Mouse (Mus musculus) naive thymus-derived CD4-positive, alpha-beta T cell, adult 2 months (primary cell): ENCODE results near the gene Vmn1r4.
A peak's percentile ranks its signal among the peaks of the same experiment; 100 is the strongest.

Source experiments
- DNase-seq: peaks from one replicate; pipeline ENCODE4 v3.0.0-alpha.2; 2011; ENCODE audit warnings: low read depth

Gene Vmn1r4

DNA sequence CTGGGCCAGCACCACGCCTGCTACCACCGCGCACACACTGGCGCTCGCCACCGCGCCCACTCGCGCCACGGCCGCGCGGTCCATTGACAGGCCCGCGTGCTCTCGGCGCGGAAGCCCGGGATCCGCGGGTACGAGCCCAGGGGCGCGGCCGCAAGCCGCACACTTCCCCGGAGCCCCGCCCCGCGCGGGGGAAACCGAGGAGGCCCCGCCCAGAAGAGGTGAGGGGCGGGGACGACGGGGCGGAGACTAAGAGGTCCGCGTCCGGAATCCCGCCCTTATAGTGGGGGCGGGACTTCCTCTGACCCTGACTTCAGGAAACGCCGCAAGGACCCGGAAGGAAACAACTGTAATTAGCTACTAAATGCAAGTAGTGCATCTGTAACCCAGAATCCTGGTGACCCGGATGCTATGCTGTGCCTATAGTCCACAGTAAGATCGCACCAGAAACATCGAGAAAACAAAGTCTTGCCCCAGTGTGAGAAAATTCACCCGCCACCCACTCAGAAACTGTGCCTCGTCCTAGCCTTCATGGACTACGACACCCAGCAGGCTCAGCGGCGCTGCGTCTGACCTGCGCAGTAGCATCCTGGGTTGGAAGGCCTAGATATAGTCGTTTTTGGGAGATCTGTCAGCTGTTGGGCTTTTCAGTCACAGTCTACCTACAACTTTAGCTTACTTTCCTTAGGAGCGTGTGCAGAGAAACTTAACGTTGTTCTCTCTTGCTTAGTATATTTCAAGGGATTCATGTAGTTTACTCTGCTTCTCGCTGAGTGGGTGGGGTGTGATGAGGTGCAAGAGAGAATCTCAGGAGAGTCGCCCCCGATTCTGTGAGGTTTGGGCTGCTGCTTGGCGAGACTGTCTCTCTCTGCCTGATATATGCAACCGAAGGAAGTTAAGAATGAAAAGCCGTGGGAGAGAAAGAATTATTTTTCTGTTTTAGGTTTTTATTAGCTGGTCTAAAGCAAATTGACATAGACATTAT is at the start of gene Vmn1r4, which contains the start of gene Nt5c3:
Gene Vmn1r4, plus strand, starts transcription at position 290 of the 982 bp plus-strand sequence.
Gene Nt5c3, minus strand, starts transcription at position 207 of the 982 bp plus-strand sequence.
- DNase-seq: peak; percentile 98

DNA sequence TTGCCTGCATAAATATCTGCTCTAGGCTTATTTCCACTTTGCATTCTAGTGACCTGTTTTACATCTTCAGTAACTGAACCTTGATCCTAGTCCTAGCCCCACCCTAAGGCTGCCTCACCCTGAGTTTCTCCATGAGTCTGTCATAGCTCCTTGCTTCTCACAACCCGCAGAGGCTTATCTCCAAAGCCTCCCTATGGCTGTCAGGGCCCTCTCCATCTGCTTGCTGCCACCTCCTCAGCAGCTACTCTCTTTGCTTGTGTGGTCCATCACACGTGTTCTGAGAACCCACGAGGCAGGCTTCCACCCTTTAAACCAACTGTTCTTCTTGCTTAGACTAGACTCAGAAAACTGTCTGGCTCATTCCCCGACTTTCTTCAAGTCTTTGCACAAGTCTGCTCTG is 46.9 kb upstream of the Vmn1r4 start:
- DNase-seq: no peak

DNA sequence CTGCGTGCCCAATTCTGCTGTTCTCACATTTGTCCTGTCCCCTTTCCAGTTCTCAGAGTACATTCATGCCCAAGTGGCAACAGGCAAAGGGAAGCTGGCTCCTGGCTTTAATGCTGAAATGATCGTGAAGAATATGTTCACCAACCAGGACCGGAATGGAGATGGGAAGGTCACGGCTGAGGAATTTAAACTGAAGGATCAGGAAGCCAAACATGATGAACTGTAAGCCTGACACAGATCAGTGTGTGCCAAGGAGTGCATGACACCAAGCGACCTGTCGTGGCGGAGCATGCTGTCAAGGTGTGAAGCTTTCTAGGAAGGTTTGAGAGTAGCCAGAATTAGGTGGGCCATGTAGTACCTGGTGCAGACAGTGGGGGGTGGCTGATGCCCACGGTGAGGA is 45.8 kb upstream of the Vmn1r4 start:
- peak; percentile 16 for DNase-seq

DNA sequence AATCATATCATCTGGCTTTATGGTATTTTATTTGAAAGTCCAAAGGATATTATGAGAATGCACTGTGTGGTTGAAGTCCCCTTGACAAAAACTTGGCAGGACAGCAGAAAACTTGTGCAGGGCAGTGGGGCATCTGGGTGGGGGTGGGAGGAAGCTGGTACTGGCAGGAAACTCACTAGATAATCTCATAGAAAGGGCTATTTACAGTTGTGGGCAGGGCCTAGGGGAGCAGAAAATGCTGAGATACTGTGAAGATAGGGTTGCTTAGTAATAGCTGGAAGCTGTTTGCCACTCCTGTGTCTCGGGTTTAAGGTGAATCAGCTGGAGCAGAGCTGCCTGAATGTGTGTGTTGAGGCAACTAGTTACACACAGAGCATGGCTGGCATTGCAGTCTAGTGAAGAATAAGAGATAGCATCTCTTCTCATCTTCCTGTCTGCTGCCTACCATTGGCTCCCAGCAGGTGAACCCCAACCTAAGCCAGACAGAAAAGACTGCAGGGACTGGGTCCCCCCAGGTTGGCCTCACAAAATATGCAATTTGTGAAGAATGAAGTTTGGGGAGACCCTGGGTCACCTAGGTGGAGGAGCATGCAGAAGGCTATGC is 44.4 kb upstream of the Vmn1r4 start:
- no peak for DNase-seq

DNA sequence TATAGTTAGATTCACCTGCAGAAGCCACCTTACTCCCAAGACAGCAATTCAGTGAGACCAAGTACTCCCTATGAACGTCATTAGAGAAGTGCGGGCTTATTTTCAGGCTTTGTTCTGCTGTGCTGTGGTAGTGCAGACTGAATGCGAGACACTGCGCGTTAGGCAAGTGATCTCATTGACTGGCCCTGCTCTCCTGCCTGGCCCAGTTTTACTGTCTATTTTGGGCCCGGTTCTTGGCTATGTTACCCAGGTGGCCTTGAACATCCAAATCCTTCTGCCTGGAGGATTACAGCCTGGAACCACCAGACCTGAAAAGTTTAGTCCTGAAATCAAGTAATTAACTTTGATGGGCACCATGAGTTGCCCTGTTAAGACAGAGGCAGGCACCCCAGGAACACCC is 35.3 kb upstream of the Vmn1r4 start:
- DNase-seq: no peak

DNA sequence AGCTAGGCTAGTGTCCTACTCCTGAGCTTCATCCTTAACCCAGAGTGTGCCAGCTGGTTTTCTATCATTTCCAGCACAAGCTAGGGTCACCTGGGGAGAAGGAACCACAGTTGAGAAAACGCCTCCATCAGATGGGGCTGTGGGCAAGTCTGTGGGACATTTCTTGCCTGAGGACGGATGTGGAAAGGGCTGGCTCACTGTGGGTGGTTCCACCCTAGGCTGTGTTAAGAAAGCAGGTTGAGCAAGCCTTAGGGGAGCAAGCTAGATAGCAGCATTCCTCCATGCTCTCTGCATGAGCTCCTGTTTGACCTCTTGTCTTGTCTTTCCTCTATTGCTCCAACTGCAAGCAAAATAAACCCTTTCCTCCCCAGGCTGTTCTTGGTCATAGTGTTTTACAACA is 33.1 kb upstream of the Vmn1r4 start:
- no peak for DNase-seq

DNA sequence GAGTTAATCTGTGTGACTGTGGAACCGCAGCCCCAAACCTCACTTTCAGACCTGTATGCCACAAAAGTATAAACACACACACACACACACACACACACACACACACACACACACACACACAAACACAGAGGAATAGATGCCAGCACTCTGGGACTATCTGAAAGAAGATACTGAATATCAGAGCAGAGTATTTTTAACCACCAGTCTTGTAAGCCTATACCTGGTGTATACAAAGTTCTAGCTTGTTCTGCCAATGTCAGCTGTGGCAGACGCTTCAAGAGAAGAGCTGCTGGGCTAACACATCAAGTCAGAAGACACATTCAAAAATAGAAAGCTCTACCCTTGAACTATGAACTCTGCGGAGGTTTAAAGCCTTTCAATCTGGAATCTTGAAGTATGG is 24.2 kb upstream of the Vmn1r4 start:
- no peak for DNase-seq

DNA sequence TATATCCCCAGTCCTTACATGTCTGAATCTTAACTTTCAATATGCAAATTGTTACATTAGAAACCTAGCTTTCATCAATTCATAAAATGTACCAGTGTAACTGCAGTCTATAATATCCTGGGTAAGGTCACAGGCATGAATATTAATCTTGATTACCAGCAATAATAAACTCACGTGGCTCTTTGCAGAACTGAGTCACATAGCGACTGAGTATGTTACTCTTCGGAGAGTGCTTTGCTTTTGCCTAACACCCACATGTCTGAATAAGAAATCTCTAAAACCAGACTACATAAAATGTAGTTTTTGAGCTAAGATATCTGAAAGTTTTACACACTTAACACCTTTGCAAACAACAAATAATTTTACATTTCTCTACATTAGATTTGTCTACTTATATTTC is 22.5 kb upstream of the Vmn1r4 start:
- no peak for DNase-seq

DNA sequence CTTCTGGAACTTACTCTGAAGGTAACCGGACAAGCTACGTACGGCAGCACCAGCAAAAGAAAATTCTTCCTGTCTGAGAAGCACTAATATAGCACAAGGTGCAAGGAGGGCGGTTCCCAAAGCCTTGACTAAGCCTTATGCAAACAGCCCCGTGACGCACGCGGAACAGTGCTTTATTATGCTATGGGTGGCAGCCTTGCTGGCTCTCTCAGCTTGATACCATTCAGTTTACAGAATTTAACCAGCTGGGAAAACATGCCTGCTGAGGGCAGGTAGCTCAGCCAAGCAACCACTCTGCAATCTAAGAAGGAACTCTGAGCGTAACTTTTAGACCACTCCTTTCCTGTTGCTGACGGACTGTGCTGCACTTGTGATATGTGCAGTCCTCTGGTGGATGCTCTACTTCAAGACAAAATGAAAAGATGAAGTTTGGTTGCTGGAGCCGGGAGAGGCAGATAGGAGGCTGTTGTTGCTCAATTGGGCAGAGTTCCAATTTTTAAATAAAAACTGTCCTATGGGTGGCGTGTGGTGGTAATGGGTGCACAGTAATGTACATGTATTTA is 21.9 kb upstream of the Vmn1r4 start:
- DNase-seq: peak; percentile 86

DNA sequence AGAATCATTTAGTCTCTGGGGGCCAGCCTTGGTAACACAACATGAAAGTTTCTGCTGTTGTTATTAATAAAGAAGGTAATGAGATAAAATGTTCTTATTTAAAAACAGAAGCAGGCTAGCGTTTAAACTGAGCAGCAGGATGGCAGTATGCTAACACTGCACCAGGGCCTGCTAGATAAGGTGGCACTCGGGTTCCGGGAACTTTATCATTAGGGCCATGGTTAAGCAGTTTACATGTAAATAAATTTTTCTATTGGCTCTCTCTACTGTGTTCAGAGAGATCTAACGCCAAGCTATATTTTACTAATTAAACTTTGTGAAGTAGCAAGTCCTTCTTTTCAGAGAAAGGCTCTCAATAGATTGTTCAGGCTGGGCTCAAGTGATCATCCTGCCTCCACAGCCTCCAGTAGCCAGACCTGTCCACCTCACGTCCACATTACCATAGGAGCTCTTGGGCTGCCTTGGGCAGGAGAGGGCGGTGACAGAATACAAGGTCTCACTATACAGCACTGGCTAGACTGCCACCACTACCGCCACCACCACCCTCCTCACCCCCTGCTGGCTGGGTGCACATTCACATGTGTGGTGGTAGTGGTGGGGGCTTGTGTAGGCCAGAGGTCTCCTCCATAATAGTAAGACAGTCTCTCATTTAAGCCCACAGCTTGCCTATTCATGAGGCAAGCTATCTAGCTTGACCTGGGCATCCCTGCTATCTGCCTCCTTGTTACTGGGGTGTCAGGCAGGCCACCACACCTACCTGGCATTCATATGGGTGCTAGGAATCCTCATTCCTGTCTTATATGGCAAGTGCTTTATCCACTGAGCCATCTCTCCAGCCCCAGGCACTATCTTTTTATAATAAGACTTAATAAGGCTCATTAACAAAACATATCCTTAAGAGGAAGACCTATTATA is 21.0 kb upstream of the Vmn1r4 start:
- DNase-seq: no peak

DNA sequence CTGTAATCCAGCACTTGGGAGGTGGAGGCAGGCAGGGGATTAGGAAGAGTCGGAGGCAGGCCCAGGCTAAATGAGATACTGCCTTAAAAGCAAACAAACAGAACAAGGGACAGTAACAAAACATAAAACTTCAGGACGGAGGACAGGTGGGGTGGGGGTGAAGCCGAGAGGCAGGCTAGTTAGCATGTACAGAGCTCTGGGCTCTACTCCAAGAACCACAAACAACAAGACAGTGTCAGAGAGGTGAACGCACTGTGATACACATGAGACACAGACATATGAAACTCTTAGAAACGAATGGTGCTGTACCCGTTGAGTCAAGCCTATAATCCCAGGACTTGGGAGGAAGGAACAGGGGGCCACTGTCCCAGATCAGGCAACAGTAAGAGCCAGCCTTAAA is 20.0 kb upstream of the Vmn1r4 start:
- DNase-seq: no peak

DNA sequence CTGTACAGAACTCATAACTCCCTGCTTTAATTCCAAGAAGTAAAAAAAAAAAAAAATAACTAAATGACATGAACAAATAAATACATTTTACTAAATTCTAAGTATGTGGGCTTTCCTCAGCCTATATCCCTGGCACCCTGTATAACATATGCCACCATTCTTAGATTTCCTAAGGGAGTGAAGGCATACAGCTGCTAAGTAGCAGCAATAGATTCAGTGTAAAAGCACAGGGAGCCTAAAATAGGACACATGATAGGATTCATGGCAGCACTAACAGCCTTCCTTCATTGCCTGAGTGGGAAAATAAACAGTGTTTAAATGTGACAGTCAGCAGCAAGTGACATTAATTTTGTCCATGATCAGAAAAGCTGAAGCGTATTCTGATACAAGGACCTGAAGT is 19.5 kb upstream of the Vmn1r4 start:
- no peak for DNase-seq

DNA sequence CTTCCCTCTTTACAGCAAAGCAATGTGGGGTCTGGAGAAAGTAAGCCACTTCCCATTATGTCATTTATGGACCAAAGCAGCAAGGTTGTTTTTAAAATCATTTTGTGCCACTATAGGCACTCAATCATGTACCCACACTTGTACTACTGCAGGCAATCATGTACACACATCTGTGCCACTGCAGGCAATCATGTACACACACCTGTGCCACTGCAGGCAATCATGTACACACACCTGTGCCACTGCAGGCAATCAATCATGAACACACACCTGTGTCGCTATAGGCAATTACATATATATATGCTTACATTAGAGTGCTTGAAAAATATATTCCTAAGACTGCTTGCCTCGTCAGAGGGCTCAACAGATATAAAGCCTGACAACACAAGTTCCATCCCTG is 18.8 kb upstream of the Vmn1r4 start:
- DNase-seq: no peak

DNA sequence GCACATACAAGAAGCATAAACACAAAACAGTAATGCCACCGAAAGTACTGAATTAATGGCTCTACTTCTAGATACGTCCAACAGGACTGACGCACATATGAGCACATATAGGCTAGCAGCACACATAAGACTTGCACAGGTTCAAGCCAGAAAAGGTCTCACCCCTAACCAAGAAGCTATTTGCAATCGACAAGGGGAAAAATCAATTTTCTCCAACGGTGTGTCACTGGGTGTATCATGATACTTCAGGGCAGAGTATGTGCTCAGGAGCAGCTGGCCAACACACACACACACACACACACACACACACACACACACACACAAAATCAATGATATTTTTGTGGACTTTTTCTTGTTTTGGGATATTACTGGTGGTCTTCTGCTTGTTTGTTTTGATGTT is 18.3 kb upstream of the Vmn1r4 start:
- DNase-seq: no peak

DNA sequence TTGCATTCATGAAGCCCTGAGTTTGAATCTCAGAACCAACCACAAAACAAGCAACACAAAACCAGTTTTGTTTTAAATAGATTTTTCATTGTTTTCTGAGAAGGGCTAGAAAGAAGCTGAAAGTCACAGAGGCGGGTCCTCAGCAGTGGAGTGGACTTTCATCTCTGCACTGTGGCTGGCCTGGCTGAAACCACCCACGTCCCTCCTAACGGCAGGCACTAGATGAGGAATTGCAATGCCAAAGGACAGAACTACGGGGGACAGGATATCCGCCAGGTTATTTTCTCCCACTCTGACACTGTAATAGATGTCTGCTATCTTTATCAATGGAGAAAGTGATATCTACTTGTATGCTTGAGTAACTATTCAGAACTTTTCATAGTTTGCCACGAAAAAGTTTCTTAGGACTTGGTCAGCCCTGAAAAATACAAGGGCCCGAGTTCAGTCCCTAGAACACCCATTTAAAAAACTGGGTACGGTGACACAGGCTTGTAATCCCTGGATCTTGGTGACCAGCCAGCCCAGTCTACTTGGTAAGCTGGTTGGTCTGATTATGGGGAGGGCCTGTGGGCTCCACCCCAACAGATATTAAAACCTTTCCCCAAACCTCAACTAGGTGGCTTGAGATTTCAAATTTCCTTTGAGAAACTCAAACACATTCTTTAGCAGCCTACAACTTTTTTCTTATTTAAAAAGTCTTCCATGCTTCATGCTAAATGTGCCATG is 17.5 kb upstream of the Vmn1r4 start:
- no peak for DNase-seq

DNA sequence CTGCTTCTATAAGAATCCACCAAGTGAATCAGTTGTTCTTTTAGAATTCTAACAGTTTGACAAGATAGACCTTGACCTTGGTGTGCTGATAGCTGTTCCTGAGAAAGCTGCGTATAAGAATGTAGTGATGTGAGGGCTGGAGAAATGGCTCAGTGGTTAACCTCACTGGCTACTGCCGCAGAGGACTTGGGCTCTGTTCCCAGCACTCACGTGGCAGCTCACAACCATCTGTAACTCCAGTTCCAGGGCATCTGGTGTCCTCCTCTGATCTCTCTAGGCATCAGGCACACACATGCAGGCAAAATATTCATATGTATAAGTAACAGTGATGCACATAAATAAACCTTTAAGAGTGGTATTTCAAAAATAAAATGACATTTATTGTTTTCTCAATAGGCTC is 15.8 kb upstream of the Vmn1r4 start:
- no peak for DNase-seq

DNA sequence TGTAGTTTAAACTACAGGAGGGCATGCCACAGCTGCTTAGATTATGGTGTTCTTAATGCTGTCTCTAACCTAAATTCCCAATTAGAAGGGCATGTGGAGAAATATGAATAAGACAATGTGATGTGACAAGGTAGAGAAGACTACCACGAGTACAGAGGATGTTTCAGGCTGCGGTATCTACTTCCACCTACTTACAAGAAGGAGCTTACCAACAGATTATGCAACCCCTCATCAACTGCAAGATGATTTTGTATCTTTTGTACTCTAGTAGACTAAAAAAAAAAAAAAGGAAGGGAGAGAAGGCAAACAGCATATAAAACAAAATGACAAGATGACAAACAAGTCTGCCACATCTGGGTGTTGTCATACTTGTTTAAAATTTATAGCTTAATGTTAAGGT is 15.4 kb upstream of the Vmn1r4 start:
- DNase-seq: no peak

DNA sequence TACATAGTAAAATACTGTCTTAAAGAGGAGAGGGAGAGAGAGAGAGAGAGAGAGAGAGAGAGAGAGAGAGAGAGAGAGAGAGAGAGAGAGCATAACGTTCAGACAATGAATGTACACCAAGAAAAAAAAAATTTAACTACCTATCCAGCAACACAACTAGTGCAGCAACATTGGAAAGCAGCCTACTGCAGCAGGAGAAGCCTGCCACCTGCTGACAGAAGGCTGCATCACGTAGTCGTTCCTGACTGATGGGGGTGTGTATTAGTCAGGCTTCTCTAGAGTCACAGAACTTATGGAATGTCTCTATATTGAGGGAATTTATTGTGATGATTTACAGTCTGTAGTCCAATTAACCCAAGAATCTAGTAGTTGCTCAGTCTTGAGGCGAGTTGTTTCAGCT is 14.9 kb upstream of the Vmn1r4 start:
- peak; percentile 77 for DNase-seq

DNA sequence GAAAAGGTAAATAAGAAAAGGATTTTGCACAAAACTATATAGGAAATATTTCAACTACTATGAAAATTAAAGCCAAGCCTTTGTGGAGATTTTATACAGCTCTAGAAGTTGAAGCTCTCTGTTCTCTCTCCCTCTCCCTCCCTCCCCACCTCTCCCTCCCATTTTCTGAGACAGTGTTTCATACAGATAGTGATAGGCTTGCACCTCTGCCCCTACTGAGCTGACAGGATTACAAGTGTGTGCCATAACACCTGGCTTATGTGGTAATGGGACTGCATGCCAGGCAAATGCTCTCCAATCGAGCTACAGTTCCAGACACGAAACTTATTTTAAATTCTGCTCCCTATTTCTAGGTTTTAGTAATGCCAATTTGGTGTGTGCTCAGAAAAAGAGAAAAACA is 12.9 kb upstream of the Vmn1r4 start:
- no peak for DNase-seq

DNA sequence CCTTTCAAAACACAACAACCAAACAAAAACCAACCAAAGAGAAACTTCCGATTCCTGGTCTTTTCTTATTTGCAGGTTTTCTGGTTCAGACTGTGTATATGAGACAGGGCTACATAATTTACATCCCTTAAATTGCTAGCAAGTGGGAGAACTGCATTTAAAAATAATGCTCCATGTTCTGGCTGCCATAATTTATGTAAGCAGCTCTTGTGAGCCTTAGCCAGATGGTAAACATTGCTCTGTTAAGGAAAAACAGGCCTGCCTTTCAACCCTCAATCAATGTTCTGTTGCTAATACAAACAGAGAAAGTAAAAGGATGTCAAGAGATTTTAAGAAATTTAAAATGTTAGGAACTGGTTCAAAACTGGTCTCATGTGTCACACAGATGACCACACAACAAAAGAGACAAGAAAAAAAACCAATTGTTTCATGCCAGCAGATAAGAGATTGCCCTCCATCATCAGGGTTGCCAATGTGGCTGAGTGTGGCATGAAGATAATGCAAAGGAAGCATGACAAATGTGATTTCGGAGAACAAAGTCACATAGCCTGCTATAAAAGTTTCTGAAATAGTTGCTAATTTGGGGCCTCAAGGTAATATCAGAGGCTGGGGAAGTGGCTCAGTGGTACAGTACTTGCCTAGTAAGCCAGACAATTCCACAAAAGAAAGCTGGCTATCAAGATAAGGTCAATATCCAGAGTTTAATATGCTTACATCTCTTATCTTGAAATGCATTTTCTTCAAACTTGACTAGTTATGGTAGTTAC is 10.5 kb upstream of the Vmn1r4 start:
- DNase-seq: no peak

DNA sequence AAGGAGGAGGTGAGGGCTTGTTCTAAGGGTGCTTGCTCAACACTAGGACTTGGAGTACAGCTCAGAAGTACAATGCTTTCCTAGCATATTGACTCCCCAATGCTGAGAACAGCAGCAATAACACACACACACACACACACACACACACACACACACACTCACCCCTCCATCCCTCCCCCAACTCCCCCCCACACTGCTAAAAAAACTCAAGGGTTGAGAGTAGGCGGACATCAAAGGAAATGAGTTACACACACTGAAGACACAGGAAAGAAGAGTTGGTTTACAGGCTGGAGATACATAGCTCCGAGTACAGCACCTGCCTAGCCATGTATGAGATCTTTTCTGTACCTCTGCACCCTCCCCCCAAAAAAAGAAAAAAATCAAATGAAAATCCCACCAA is 7.5 kb upstream of the Vmn1r4 start:
- DNase-seq: peak; percentile 80
